Mouse (Mus musculus) ES-E14 (cell line): ENCODE measurements at regions not wholly inside any gene's neighbourhood (a gene's known extent, or its start where the extent isn't known, plus 50 kb on each side); places are given as distances from the start of the nearest gene placed in this dataset.

ENCODE experiments used
- DNase-seq: peaks from one replicate; pipeline ENCODE4 v3.0.0-alpha.2; 2013; ENCODE audit warnings: low read depth, low spot score
- H3K27ac ChIP-seq: 2 replicates; pipeline ENCODE4 v1.5.1; 2012; ENCODE audit warnings: low read depth, mild to moderate bottlenecking, low read length, moderate library complexity, mixed read lengths; ENCODE audit not compliant: poor library complexity, insufficient read depth, severe bottlenecking
- H3K36me3 ChIP-seq: 2 replicates; pipeline ENCODE4 v1.6.1; 2012; ENCODE audit warnings: mild to moderate bottlenecking, low read length, moderate library complexity, mixed read lengths; ENCODE audit not compliant: control insufficient read depth, poor library complexity, insufficient read depth, severe bottlenecking
- H3K4me1 ChIP-seq, 2 experiments: fragments of 150-350 bp in 1 of 2; sonication (generic) in 1 of 2; 2 replicates each; pipeline ENCODE4 v1.6.1; 2012; ENCODE audit warnings: low read length in 2 of 2, mild to moderate bottlenecking in 1 of 2, mixed read lengths in 1 of 2; ENCODE audit not compliant: control insufficient read depth in 2 of 2, insufficient read depth in 2 of 2, poor library complexity in 1 of 2
- H3K4me3 ChIP-seq, 2 experiments: fragments of 150-350 bp in 1 of 2; sonication (generic) in 1 of 2; 2 replicates each; pipeline ENCODE4 v1.5.1; 2012; ENCODE audit warnings: low read length in 2 of 2, low read depth in 1 of 2, mild to moderate bottlenecking in 1 of 2, mixed read lengths in 1 of 2; ENCODE audit not compliant: insufficient read depth in 1 of 2, poor library complexity in 1 of 2, severe bottlenecking in 1 of 2
- H3K9ac ChIP-seq: 2 replicates; pipeline ENCODE4 v1.6.1; 2012; ENCODE audit warnings: low read depth, mild to moderate bottlenecking, low read length, mixed read lengths; ENCODE audit not compliant: poor library complexity, insufficient read depth, severe bottlenecking
- H3K9me3 ChIP-seq: fragments of 150-350 bp; sonication (generic); 2 replicates; pipeline ENCODE4 v1.6.1; 2012; ENCODE audit warnings: low read depth, mild to moderate bottlenecking, low read length; ENCODE audit not compliant: control insufficient read depth, insufficient read depth
- CHD2 ChIP-seq: IDR thresholded peaks from 2 replicates; pipeline ENCODE4 v1.6.1; 2014; ENCODE audit warnings: mild to moderate bottlenecking, low read depth, low read length, inconsistent platforms
- HCFC1 ChIP-seq: IDR thresholded peaks from 2 replicates; pipeline ENCODE4 v1.6.1; 2012; ENCODE audit warnings: low read length, inconsistent platforms, borderline replicate concordance; ENCODE audit not compliant: insufficient read depth
- MAFK ChIP-seq: IDR thresholded peaks from 2 replicates; pipeline ENCODE4 v1.6.1; 2014; ENCODE audit warnings: mild to moderate bottlenecking, low read depth, low read length, inconsistent platforms; ENCODE audit not compliant: insufficient read depth
- ZC3H11A ChIP-seq: IDR thresholded peaks from 2 replicates; pipeline ENCODE4 v1.6.1; 2012; ENCODE audit warnings: low read depth, mild to moderate bottlenecking, inconsistent platforms, low read length, borderline replicate concordance
- ZNF384 ChIP-seq: IDR thresholded peaks from 2 replicates; pipeline ENCODE4 v1.6.1; 2012; ENCODE audit warnings: low read depth, low read length, inconsistent platforms
- in situ Hi-C, 2 experiments: fragments of 600-800 bp; cut with MboI; formaldehyde crosslinking; loops; one replicate each; pipeline ENCODE4 v1.15.1; 2025; ENCODE audit warnings: low sequenced_read_pairs in 2 of 2, inconsistent platforms in 1 of 2; ENCODE audit not compliant: unreplicated experiment in 2 of 2

- in situ Hi-C loops = no loop called here
- Histone ChIP-seq H3K36me3 (no peaks in the 10 kb centered on the region), H3K9ac (no peak overlapping the region), H3K4me1 (peaks cover 6% of the 10 kb centered on the region in 2 experiments; a peak in 1 of 4 replicates), H3K4me3 (no peak overlapping the region), H3K9me3 (no peaks in the 10 kb centered on the region), H3K27ac (no peak overlapping the region)
- no peak for DNase-seq
- TF ChIP-seq HCFC1 (no peak), CHD2 (no peak), ZC3H11A (no peak), ZNF384 (no peak), MAFK (no peak)
Measured at GRCm38 (mm10) chr3:40438251-40438650, 92.8 kb upstream of the Intu start.

GRCm38 (mm10) chr3:40441092-40442036 is 89.7 kb upstream of the Intu start:
- Histone ChIP-seq H3K27ac (no peak overlapping the region), H3K4me1 (peaks cover 6% of the 10 kb centered on the region in 2 experiments; a peak in 1 of 4 replicates), H3K9ac (no peak overlapping the region), H3K36me3 (no peaks in the 10 kb centered on the region), H3K9me3 (no peaks in the 10 kb centered on the region), H3K4me3 (no peak overlapping the region)
- no peak for TF ChIP-seq ZC3H11A
- TF ChIP-seq ZNF384 = no peak
- TF ChIP-seq HCFC1 = no peak
- TF ChIP-seq CHD2 = no peak
- no peak for TF ChIP-seq MAFK
- DNase-seq = peak; percentile 47
- in situ Hi-C loops = no loop called here

GRCm38 (mm10) chr3:40443788-40444595 is 87.1 kb upstream of the Intu start:
- peaks cover 6% of the 10 kb centered on the region in 2 experiments; a peak in 1 of 4 replicates for H3K4me1 ChIP-seq
- no peaks in the 10 kb centered on the region for H3K9me3 ChIP-seq
- in situ Hi-C loops = no loop called here
- no peak overlapping the region for H3K27ac ChIP-seq
- no peaks in the 10 kb centered on the region for H3K36me3 ChIP-seq
- TF ChIP-seq MAFK (no peak), ZNF384 (no peak), CHD2 (no peak)
- no peak overlapping the region for H3K9ac ChIP-seq
- peak; percentile 43 for DNase-seq
- H3K4me3 ChIP-seq = no peak overlapping the region

- in situ Hi-C loops = no loop called here
Measured at GRCm38 (mm10) chr3:40452958-40453357, 78.1 kb upstream of the Intu start.

More at GRCm38 (mm10) chr3:40452958-40453357, 78.1 kb upstream of the Intu start:
- no peaks in the 10 kb centered on the region for H3K36me3 ChIP-seq
- no peak for DNase-seq
- no peak overlapping the region for H3K9ac ChIP-seq
- H3K9me3 ChIP-seq = no peaks in the 10 kb centered on the region
- H3K27ac ChIP-seq = no peak overlapping the region
- no peak overlapping the region for H3K4me3 ChIP-seq
- TF ChIP-seq CHD2 = no peak
- TF ChIP-seq ZNF384 = no peak
- TF ChIP-seq HCFC1 = no peak
- no peak for TF ChIP-seq MAFK
- no peak for TF ChIP-seq ZC3H11A
- peaks cover 0 to 9% of the 10 kb centered on the region in 2 experiments; a peak in 3 of 4 replicates for H3K4me1 ChIP-seq
